Mouse (Mus musculus) brain, embryonic 14.5 days (tissue): ENCODE data around the gene Fmn2. TPM values are rescaled to one million over a fixed set of nuclear protein-coding genes. Genes with fewer than 3 reads are reported as not detected.

Experiments used
- DNase-seq: peaks from one replicate; pipeline ENCODE4 v3.0.0-alpha.2; 2011; ENCODE audit warnings: low read depth
- CTCF ChIP-seq: fragments of 200-500 bp; IDR thresholded peaks from 2 replicates; pipeline ENCODE4 v1.5.1; 2012; ENCODE audit warnings: inconsistent platforms, mild to moderate bottlenecking, moderate library complexity, borderline replicate concordance; ENCODE audit not compliant: insufficient read depth, insufficient read length; ENCODE audit errors: extremely low read depth
- POLR2A ChIP-seq: fragments of 200-500 bp; IDR thresholded peaks from 2 replicates; pipeline ENCODE4 v1.6.1; 2012; ENCODE audit warnings: mild to moderate bottlenecking, inconsistent platforms, borderline replicate concordance; ENCODE audit not compliant: poor library complexity, insufficient read depth, insufficient read length, severe bottlenecking; ENCODE audit errors: extremely low read depth
- polyA plus RNA-seq: library from polyadenylated mRNA; depleted of rRNA; stranded (reverse); fragments of >200 nt; gene quantifications from 2 replicates; pipeline ENCODE4 v1.2.3, GENCODE M21; 2012

Gene Fmn2
- polyA plus RNA-seq, 1 experiment, result 18.3 TPM

DNA sequence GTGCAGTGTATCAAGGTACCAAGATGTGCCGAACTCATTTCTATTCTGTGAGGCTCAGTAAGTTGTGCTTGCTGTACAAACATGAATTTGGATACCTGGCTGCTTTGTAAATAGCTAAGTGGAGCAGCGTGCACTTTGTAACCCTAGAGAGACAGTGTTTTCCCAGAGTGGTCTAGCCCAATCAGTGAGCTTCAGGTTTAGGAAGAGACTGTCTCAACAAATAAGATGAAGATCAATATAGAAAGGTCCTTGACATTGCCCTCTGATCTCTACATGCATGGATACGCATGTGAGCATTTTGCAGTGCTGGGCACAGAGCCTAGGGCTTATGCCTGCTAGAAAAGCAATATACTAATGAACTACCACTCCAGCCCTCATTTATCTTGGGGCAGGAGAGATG, 67.0 kb downstream of the Fmn2 start:
- no peak for TF ChIP-seq CTCF
- no peak for TF ChIP-seq POLR2A
- no peak for DNase-seq

GRCm38 (mm10) chr1:174592420-174592980, 90.9 kb downstream of the Fmn2 start:
- peak; percentile 54 for DNase-seq
- TF ChIP-seq CTCF, result peak; percentile 40; the same call in 1 of the 2 replicates
- TF ChIP-seq POLR2A, result no peak

DNA sequence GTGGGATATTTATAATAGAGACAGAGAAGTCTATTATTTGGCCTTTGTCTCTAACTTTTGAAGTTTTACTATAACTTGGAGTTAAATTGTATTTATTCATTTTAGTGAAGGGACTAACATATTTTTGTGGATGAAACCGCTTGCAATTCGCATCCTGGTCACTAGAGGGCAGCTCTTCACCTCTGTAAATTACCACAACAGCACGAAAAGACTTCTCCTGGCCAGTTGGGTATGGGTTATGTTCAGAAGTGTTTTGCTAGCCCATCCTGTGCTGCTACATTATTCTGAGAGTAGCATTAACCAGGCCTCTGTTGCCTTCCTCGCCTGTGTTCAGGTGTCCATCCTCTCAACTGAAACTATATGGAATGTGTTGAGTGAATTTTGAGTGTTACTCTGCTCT, 93.4 kb downstream of the Fmn2 start:
- TF ChIP-seq CTCF, result peak; percentile 83
- no peak for TF ChIP-seq POLR2A
- peak; percentile 74 for DNase-seq

GRCm38 (mm10) chr1:174597495-174597894, 95.9 kb downstream of the Fmn2 start:
- DNase-seq, result no peak
- TF ChIP-seq CTCF, result no peak

DNA sequence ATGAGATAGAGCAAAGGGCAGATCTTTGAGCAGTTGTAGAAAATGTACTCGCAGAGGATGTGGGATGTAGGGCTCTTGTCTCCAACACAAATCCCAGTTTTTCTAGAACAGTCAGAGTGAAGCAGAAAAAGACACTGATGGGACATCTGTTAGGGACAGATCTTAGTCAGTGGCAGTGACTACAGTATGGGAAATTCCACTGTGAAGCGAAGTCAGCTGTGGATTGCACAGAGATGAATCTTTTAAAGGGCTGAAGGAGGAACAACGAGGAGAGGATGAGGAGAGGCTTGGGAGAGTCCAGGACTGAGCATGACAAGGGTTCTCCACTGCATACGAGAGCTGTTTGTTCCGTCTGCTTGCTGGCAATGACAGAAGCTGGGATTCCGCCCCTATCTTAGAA, 96.6 kb downstream of the Fmn2 start:
- DNase-seq, result no peak
- TF ChIP-seq POLR2A, result no peak
- no peak for TF ChIP-seq CTCF

DNA sequence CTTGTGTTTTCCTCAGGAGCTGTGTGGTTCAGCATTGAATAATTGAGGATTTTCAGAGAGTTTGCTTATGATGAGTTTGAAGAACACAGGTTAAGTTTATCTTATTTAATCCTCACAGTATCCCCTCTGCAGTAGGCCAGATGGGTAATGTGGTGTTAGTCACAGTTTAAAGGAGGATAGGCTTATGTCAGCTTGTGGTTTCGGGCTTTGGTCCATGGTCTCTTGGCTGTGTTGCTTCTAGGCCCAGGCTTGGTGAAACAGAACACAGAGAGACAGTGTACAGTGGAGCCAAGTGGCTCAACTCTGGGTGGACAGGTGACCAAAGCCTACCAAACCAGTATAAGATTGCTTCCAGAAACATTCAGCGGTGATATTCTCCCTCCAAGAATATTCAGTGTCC, 98.4 kb downstream of the Fmn2 start:
- no peak for DNase-seq
- TF ChIP-seq POLR2A (no peak), CTCF (no peak)

GRCm38 (mm10) chr1:174600620-174601019, 99.0 kb downstream of the Fmn2 start:
- DNase-seq, result no peak
- TF ChIP-seq CTCF, result no peak
- TF ChIP-seq POLR2A, result no peak

DNA sequence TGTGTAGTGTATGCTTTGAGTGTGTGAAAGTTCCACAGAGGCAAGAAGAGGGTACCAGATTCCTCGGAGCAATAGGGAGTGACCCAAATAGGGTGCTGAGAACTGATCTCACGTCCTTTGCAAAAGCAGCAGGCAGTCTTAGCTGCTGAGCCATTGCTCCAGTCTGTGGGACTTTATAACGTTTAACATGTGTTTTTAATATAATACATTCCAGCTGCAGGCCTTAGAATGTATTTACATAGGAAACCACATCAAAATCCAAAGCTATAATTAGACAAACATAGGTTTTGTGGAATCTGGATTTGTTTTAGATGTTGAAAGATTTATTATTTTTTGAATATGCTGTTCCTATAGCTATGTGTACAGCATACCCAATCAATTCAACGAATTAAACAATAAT, 115.7 kb downstream of the Fmn2 start:
- no peak for DNase-seq
- TF ChIP-seq POLR2A, result no peak
- TF ChIP-seq CTCF, result no peak

DNA sequence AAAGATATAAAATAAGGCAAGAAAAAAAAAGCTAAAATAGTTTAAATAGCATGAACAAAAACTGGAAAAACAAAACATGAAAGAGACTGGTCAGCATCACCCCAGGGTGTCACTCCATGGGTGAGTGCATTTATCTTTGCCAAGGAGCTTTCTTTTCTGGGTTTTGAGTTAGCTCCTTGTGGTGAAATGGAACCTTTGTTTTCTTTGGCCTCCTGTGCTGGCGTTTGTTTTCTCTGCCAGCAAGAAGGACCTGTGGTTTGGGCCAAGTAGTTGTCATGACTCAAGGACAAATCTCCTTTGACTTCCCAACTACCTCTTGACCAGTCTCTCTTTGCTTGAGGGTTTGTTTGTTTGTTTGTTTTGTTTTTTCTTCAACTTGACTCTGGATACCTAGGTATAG, 119.9 kb downstream of the Fmn2 start:
- TF ChIP-seq CTCF (no peak), POLR2A (no peak)
- no peak for DNase-seq

- peak; percentile 8 for DNase-seq
- TF ChIP-seq CTCF, result no peak
- no peak for TF ChIP-seq POLR2A
These were observed 121.4 kb downstream of the Fmn2 start for GRCm38 (mm10) chr1:174623054-174623453.

GRCm38 (mm10) chr1:174630074-174630473, 128.4 kb downstream of the Fmn2 start:
- no peak for DNase-seq
- TF ChIP-seq POLR2A, result no peak
- no peak for TF ChIP-seq CTCF

DNA sequence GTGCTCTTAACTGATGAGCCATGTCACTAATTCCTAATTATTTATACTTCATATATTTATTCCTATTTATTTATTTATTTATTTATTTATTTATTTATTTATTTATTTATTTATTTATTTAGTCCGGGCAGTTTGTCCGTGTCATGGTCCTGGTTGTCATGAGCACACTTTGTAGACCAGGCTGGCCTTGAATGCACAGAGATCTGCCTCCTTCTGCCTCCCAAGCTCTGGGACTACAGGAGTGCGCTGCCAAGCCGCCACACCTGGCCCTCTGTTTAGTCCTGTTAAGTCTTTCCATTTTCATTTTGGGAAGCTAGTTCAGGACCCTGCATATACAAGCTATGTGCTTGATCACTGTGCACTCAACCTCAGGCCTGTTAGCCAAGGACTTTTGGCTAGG, 134.7 kb downstream of the Fmn2 start:
- no peak for DNase-seq
- TF ChIP-seq POLR2A, result no peak
- no peak for TF ChIP-seq CTCF
